Mouse (Mus musculus) CD4-positive, CD25-positive, alpha-beta regulatory T cell (primary cell): ENCODE measurements around the gene Pld1. TPM values are rescaled to one million over a fixed set of nuclear protein-coding genes. Genes with fewer than 3 reads are reported as not detected.

Experiments
- polyA plus RNA-seq: library from polyadenylated mRNA; unstranded; fragments of 100-300 nt; shearing (Covaris generic); gene quantifications from one replicate; pipeline ENCODE4 v1.2.1, GENCODE M21; 2017

Gene Pld1
- polyA plus RNA-seq: 0.54 TPM

GRCm38 (mm10) chr3:27938381-27939323 is at the start of gene Pld1:
Pld1 (plus strand) TSS chr3:27938695.

GRCm38 (mm10) chr3:27896318-27896892 is 42.1 kb upstream of the Pld1 start, which contains the start of gene Tmem212:
Tmem212 (minus strand) TSS chr3:27896368.

Other genes starting within 250 kb of the Pld1 start
- gene Fndc3b, start 227.4 kb upstream of the Pld1 start, polyA plus RNA-seq: 0.48 TPM
- gene Tmem212, start 42.3 kb upstream of the Pld1 start, polyA plus RNA-seq: not detected